Comparison of ENCODE assay signal across 8 mouse cellular contexts in genomic region chr5:76923428-76923827, GRCm38 (mm10). TPM values are rescaled to one million over a fixed set of nuclear protein-coding genes. Genes with fewer than 3 reads are reported as not detected.
DNase-seq lines count a peak whose midpoint lies in the region; ATAC-seq lines count a peak whose summit lies in the region.

No protein-coding gene starts in this region.

- intact Hi-C loops in heart, postnatal 25 days (cut with DNase I) = no loop called here

- DNase-seq in urinary bladder, postnatal 10 days (ENCODE audit: low spot score) = peak; percentile 18
- DNase-seq in urinary bladder, postnatal 25 days (ENCODE audit: low spot score) = no peak
- DNase-seq in cerebellum, postnatal 25 days = peak; percentile 74 to 86
- DNase-seq in heart, postnatal 25 days (ENCODE audit: low spot score) = peak; percentile 30
- peak; percentile 56 to 70 for DNase-seq in left cerebral cortex, adult 18-20 months (ENCODE audit: low spot score in 2 of 2)
- no peak for DNase-seq in embryo, embryonic 9.5 days (ENCODE audit: extremely low spot score)

- no peak for ATAC-seq in erythroid progenitor cell, adult 5-6 weeks (replicated peaks; ENCODE audit: low FRiP score, poor library complexity, severe bottlenecking)
- ATAC-seq in erythroblast, adult 5-6 weeks (replicated peaks; ENCODE audit: low FRiP score, poor library complexity, severe bottlenecking) = no peak

RNA-seq across cellular contexts. Expression of gene Aasdh, which starts 18.1 kb away (rescaled TPM):
- total RNA-seq in heart, postnatal 25 days (2021) = 10 to 100 TPM; 14.4 to 15.4 TPM
- total RNA-seq in left cerebral cortex, adult 18-20 months (2021) = 10 to 100 TPM; 21.2 to 22.0 TPM
- total RNA-seq in erythroid progenitor cell, adult 5-6 weeks (2015; ENCODE audit: low replicate concordance) = 2.5 and 24.9 TPM in 2 replicates
- total RNA-seq in erythroid progenitor cell, adult 5-6 weeks (2017; ENCODE audit: low replicate concordance) = 6.3 and 12.6 TPM in 2 replicates
- total RNA-seq in erythroblast, adult 5-6 weeks (2015; ENCODE audit: low replicate concordance) = 4.2 TPM in 2 replicates
- total RNA-seq in erythroblast, adult 5-6 weeks (2017; ENCODE audit: low replicate concordance) = 3.6 and 13.5 TPM in 2 replicates

RNA-seq across cellular contexts. Expression of gene Paics, which starts 27.7 kb away (rescaled TPM):
- total RNA-seq in heart, postnatal 25 days (2021) = 100 to 1,000 TPM; 138 to 159 TPM
- total RNA-seq in left cerebral cortex, adult 18-20 months (2021) = 10 to 100 TPM; 94.1 to 94.2 TPM
- 105 and 119 TPM in 2 replicates for total RNA-seq in erythroid progenitor cell, adult 5-6 weeks (2015; ENCODE audit: low replicate concordance)
- 75.2 and 130 TPM in 2 replicates for total RNA-seq in erythroid progenitor cell, adult 5-6 weeks (2017; ENCODE audit: low replicate concordance)
- 72.1 and 74.2 TPM in 2 replicates for total RNA-seq in erythroblast, adult 5-6 weeks (2015; ENCODE audit: low replicate concordance)
- 55.9 and 80.4 TPM in 2 replicates for total RNA-seq in erythroblast, adult 5-6 weeks (2017; ENCODE audit: low replicate concordance)

RNA-seq across cellular contexts. Expression of gene Ppat, which starts 27.9 kb away (rescaled TPM):
- 10 to 100 TPM; 12.2 to 15.5 TPM for total RNA-seq in heart, postnatal 25 days (2021)
- 10 to 100 TPM; 20.1 to 20.9 TPM for total RNA-seq in left cerebral cortex, adult 18-20 months (2021)
- 6.8 and 12.2 TPM in 2 replicates for total RNA-seq in erythroid progenitor cell, adult 5-6 weeks (2015; ENCODE audit: low replicate concordance)
- total RNA-seq in erythroid progenitor cell, adult 5-6 weeks (2017; ENCODE audit: low replicate concordance) = 15.1 and 17.4 TPM in 2 replicates
- total RNA-seq in erythroblast, adult 5-6 weeks (2015; ENCODE audit: low replicate concordance) = 9.8 and 13.3 TPM in 2 replicates
- total RNA-seq in erythroblast, adult 5-6 weeks (2017; ENCODE audit: low replicate concordance) = 12.0 and 12.8 TPM in 2 replicates

RNA-seq across cellular contexts. Expression of gene Srp72, which starts 51.1 kb away (rescaled TPM):
- 10 to 100 TPM; 52.7 to 59.6 TPM for total RNA-seq in heart, postnatal 25 days (2021)
- total RNA-seq in left cerebral cortex, adult 18-20 months (2021) = 100 to 1,000 TPM in 1 of 2 experiments, 10 to 100 TPM in 1; 93.8 to 100 TPM
- total RNA-seq in erythroid progenitor cell, adult 5-6 weeks (2015; ENCODE audit: low replicate concordance) = 41.4 and 41.5 TPM in 2 replicates
- total RNA-seq in erythroid progenitor cell, adult 5-6 weeks (2017; ENCODE audit: low replicate concordance) = 28.4 and 102 TPM in 2 replicates
- 26.3 and 35.1 TPM in 2 replicates for total RNA-seq in erythroblast, adult 5-6 weeks (2015; ENCODE audit: low replicate concordance)
- total RNA-seq in erythroblast, adult 5-6 weeks (2017; ENCODE audit: low replicate concordance) = 40.6 and 45.2 TPM in 2 replicates

Comparison
In these comparisons a context has a peak if more than half of its experiments do, and no peak if none do; other contexts are left out.
1. DNase-seq: peak in urinary bladder, postnatal 10 days (single experiment), cerebellum, postnatal 25 days (2 of 2), heart, postnatal 25 days (single experiment) and left cerebral cortex, adult 18-20 months (2 of 2); none in urinary bladder, postnatal 25 days (single experiment) and embryo, embryonic 9.5 days (single experiment).